Mouse (Mus musculus) mesoderm, embryonic 11.5 days (tissue): ENCODE data around the gene Ccr3.
"Not testable (repeated sequence)": the region's sequence is repeated elsewhere in the genome, so short reads cannot be mapped to it uniquely, and the experiment has no call there.

ENCODE experiments used
- DNase-seq: peaks from one replicate; pipeline ENCODE4 v3.0.0-alpha.2; 2012; ENCODE audit warnings: low read depth, low spot score

Gene Ccr3

GRCm38 (mm10) chr9:124040932-124041331 is 19.2 kb downstream of the Ccr3 start:
- no peak for DNase-seq

- no peak for DNase-seq
Measured at GRCm38 (mm10) chr9:124053532-124053931, 31.8 kb downstream of the Ccr3 start.

- no peak for DNase-seq
Measured at GRCm38 (mm10) chr9:124056158-124056709, 34.5 kb downstream of the Ccr3 start.

GRCm38 (mm10) chr9:124059660-124060352 is 38.0 kb downstream of the Ccr3 start:
- DNase-seq = no peak

- DNase-seq = not testable (repeated sequence)
Measured at GRCm38 (mm10) chr9:124061474-124062432, 40.0 kb downstream of the Ccr3 start.

- DNase-seq = no peak
Measured at GRCm38 (mm10) chr9:124066572-124067103, 44.9 kb downstream of the Ccr3 start.

GRCm38 (mm10) chr9:124068098-124069058 is 46.6 kb downstream of the Ccr3 start:
- no peak for DNase-seq

- DNase-seq = no peak
Measured at GRCm38 (mm10) chr9:124071506-124071905, 49.7 kb downstream of the Ccr3 start.

- DNase-seq = no peak
Measured at GRCm38 (mm10) chr9:124079803-124080202, 58.0 kb downstream of the Ccr3 start.

GRCm38 (mm10) chr9:124080471-124080870 is 58.7 kb downstream of the Ccr3 start:
- not testable (repeated sequence) for DNase-seq
